Mouse (Mus musculus): ENCODE data around the gene Gm27027.

The Gm27027 gene

DNA sequence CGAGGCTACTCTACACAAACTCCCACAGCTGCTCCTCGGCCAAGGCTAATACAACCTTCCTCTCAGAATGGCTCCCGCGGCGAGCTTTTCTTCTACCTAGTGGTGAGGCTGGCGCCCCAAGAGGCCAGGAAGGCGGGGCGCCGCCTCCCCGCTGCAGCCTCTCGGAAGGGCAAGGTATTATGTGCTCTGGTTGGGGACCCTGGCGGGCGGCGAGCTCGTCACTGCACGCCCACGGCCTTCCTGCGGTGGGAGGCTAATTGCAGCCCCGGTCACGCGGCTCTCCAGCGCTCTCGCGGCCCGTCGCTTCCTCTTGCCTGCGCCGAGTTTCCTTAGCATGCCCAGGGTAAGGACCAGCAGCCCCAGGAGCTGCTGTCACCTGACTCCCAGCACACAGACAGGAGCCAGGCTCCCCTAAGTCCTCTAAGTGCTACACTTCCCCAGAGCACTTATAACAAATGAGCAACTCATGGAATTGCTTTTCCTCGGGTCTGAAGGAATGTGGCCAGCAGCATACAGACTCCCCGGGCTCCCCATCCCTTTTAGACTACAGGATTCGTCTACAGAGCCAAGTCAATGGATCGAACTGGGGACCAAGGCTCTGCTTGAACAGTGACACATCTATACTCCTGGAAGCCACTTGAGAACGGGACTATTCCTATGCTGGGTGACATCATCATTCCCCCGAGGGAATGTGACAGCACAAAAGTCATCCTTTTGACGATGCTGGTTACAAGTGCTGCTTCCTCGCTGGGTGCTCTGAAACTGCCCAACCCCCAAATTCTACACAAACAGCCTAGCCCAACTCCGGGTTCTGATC lies 19.5 kb downstream of the Gm27027 start:
- in situ Hi-C loops (cut with MboI, MseI), result no loop called here

DNA sequence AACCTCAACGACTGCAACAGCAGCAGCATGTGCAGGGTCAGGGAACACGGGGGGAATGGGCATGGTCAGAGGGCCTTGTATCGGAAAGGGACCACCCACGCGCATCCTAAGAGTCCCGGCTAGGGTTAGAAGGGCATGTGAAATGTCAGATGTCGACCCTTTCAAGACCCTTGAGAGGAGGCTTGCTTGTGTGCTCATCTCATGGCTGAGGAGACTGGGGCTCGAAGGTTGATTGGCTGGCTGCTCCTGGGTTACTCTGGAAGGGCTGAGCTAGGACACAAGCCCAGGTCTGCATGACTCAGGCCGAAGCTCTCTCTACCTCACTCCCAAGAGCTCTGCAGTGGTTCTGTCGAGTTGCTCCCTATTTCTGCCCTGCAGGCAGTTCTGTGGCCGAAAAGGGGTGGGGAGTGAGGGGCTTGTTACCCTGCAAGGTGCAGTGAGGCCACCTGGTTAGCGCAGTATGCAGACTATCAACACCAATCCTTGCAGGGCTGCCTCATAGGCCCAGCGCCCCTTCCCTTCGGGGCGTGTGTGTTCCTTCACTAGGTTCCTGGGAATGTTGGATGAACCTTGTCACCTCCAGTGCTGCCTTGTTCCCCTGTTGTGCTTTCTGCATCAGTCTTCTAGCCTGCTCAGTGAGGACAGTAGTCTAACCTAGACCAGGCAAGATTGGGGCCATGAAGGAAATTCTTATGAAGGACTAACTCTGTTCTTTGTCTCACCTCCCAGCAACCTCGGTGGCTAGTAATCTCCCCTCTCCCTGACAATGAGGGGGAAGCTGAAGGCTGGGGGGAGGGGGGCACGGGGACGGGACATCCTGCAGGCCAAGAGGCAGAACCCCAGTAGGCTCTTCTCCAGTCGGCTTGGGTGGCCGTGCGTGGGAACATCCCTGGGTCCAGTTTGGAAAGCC lies 20.4 kb downstream of the Gm27027 start:
- in situ Hi-C loops (cut with MboI, MseI), result no loop called here

DNA sequence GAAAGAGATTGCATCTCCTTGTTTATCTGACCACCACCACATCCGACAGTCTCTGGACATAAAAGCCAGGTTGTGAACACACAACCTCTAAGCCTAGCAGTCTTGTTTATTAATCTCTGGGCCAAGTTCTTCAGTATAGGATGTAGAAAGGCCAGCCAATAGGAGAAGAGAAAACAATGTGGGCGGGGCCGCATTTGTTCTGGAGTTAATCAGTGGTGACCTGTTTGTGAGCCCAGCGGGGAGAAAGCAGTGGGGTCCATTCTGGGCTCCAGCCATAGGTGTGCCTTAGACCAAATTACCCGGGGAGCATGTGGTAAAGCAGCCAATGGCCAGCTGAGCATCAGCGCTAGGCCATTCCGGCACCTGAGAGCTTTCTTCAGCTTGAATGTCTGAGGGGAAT lies 21.1 kb downstream of the Gm27027 start:
- in situ Hi-C loops (cut with MboI, MseI), result no loop called here

DNA sequence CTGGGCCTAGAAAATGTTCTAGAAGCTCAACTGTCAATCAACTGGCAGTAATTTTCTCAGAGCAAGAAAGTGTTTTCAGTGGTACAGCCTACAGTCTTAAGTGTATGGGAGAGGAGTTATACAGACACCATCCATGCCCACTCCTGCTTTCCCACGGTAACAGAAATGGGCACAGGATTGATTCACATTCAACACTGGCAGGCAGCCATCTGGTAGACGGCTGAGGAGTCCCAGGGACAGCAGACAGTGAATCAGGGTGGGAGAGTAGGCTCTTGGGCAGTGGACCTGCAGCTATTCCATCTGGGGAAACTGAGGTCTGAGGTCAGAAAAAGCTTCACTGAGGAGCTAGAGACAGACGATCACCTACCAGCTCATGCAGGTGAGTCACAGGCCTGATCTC lies 24.5 kb downstream of the Gm27027 start:
- in situ Hi-C loops (cut with MboI, MseI), result no loop called here

DNA sequence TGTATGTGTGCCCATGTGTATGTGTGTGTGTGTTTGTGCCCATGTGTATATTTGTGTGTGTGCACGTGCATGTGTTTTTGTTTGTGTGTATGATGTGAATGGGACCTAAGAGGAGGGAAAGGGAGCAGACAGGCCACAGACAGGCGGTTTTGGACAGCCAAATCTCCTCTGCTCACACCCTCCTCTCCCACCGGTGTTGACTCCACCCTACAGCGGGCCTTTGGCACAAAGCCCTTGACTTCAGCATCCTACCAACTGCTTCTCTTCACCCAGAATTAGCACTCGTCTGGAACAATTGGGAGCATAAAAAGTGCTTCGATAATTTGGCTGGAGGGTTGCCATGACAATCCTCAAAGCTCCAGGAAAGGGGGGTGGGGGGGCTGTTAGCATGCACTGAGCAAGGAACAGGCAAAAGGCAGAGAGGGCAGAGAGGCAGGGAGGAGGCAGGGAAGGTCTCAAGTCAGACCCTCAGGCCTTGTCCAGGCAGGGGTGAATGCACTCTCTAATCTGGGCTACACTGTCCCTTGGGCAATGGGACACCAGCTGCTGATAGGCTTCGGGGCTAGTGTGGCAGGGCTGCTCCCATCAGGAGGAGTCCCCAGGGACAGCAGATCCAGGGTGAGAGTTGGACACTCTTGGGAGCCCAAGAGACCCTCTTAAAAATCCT lies 31.5 kb downstream of the Gm27027 start:
- in situ Hi-C loops (cut with MboI, MseI), result no loop called here

DNA sequence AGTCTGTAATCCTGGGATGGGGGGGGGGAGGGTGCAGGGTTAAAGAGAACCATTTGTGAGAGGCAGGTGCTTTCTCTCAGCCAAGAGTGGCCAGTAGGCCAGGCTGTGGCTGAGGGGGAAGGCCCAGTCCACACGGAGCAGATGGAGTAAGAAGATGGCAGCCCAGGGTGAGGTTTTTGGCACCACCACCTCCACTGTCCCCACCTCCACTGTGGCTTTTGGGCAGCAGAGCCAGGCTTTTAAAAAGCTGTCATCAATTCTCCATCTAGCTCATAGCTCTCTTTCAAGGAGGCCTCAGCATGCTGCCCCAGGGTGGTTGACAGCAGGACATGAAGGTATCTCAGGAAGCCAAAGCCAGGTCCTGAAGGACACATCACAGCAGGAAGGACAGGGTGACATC lies 32.4 kb downstream of the Gm27027 start:
- in situ Hi-C loops (cut with MboI, MseI), result no loop called here

DNA sequence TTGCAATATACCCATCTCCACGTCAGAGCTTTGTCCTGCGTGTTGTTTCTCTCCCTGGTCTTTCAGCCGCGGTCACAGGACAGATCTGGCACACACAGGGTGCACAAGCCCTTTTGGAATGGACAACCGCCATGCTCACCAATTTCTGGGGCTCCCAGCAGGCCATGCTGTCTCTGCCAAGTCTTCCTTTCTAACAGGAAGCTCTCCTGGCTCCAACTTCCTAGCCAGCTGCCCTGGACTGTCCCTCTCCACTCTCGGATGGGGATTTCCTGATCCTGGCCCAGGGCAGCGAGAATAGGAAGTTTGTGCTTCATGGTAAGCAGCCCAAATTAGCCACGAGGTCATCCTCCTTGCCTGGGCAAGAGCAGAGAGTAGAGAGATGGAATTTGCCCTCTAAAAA lies 34.4 kb downstream of the Gm27027 start:
- in situ Hi-C loops (cut with MboI, MseI), result no loop called here

DNA sequence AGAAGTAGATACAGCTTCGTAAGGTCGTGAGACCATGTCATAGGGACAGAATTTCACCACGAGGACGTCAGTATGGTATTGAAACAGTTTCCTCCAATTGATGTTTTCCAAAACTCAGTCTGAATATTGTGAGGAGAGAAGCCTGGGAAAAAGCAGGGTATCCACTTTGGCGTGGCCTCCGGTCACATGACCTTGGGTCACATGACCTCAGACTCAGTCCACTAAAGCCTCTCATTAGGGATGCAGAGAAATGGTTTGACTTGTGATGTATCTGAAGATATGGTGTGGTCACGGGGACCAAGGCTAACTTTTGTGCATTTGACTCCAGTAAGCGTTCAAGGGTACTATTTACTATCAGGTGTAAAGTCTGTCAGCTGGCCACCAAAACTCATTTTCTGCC lies 36.8 kb downstream of the Gm27027 start:
- in situ Hi-C loops (cut with MboI, MseI), result no loop called here

DNA sequence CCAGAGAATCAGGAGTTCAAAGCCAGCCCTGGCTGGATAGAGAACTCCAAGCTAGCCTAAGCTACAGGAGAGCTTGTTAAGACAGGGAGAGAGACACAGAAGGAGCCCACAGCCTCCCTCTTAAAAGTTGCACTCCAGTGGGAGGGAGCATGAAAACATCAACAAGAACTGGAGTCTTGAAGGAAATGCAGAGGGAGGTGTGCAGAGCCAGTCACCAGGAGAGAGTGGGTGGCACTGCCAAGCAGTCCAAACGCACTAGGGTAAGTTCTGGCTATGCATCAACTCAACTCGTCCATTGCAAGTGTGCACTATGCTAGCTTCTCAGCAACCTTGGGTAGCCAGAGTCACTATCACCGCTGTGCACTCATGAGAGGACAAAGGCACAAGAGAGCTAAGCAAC lies 37.9 kb downstream of the Gm27027 start:
- in situ Hi-C loops (cut with MboI, MseI), result no loop called here

DNA sequence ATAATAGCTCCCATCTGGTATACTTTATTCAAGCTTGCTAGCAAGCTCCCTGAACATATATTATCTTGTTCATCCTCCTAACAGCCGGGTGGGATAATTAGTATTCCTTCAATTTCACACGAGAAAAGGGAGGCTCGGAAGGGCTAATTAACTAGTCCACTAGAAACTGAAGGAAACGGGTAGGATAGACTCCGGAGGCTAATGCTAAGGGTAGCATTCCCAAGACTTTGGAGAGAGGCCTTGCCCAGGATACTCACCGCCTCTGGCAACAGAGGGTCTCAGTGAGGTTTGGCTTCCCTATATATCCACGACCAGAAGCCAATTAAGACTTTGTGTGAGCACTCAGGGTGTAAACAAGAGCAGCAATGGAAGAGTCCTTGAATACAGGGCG lies 38.4 kb downstream of the Gm27027 start:
- in situ Hi-C loops (cut with MboI, MseI), result no loop called here

DNA sequence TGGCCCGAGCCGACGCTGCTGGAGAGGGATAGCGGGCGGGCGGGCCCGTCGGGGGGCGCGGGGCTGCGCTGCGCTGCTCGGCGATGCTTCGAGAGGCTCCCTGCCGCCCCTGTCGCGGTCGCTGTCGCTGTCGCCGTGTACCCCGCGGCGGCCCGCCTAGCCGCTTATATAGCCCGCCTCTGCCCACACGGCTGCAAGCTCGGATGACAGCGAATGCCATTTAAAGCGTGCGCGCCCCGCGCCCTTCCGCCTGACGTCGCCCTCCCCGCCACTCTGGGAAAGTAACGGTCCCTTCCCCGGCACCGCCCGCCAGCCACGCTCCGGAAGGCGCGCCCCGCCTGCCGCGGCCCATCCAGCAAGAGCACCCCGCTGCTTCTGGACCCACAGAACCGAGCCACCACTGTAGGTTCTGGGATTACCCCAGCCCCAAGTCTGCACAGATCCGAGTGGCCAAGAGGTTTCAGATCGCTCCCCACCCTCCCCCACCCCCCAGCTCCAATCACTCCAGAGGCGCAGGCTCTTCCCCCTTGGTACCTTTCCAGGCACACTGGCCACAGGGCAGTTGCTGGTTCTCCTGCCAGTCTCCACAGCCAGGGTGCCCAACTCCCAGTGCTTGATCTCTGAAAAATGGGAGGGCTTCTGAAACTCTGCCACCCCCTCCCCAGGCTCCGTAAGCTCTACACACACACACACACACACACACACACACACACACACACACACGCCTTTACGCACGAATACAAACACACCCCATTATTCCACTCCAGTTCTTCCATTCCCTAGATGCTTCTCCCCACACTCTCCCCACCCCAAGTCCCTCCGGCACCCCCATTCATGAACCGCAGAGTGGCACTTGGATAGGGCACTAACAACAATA lies 39.0 kb downstream of the Gm27027 start, which contains the start of gene Gm13889:
TSS of gene Gm13889 (minus strand) at position 294 of the 877 bp plus-strand sequence.
- in situ Hi-C loops (cut with MboI, MseI), result no loop called here

DNA sequence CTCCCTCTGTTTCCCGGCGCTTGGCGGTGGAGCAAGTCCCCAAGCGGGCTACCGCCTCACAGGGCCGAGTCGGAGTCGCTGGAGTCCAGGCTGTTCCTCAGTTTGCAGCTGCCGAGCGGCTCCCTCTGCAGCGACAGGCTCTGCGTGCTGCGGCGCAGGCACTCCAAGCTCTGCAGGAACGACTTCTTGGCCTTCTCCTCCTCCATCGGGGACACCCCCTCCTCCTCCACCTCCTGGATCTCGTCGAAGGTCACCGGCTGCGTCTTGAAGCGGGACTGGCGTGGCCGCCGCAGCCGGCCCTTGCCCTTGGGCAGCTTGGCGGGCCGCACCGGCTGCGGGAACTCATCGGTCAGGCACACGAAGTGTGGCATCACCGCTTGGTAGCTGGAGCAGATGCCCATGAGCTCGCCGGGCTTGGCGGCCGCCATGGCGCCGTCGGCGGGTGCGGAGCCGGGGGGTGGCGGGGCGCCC lies 39.8 kb downstream of the Gm27027 start:
- in situ Hi-C loops (cut with MboI, MseI), result no loop called here

DNA sequence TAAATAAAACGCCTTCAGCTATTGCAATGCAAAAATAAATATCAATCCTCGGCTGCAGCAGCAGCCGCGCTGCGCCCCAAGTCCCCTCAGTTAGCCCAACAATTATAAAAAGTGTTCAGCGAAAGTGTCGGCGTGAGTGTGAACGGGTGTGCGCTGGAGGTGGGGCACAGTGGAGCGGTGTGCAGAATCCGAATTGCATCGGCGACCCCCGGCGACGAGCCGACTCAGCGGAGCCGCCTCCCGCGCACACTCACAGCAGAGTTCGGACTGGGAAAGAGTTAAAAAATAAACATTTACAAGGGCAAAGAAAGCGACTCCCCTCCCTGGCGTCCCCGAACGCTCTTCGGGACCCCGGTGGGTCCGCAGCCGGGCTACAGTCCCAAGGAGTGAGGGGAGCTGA lies 40.3 kb downstream of the Gm27027 start:
- in situ Hi-C loops (cut with MboI, MseI), result no loop called here

DNA sequence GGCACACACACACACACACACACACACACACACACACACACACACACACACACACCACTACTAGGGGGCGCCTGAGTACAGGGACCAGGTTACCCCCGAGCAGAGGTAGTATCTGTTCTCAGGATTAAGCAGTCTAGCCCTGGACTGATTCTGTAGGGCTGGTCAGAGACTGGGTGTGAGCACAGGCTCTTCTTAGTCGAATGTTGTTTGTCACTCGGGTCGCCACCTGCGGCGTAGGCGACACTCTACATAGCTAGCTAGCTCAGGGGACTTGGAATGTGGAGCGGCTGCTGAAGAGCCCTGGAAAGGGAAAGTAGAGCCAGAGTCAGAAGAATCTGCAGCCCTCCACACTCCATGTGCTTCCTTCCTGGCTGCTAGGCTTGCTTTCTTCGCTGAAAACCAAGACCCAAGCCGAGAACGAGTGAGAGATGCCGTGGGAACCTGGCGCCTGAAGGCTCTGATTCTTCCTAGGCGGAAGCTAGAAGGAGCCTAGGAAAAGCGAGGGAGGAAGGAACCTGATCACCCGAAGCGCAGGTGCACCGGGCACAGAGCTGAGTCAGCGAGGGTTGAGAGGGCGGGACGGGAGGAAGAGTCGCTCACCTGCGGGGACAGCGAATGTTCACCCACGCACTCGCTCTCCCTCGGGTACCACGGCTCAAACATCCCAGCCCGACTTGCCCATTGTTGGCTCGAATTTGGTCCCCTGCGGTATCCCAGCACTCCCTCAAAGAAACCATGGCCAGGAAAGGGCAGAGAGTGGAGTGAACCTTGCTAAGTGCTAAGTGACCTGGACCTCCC lies 41.2 kb downstream of the Gm27027 start:
- in situ Hi-C loops (cut with MboI, MseI), result no loop called here

DNA sequence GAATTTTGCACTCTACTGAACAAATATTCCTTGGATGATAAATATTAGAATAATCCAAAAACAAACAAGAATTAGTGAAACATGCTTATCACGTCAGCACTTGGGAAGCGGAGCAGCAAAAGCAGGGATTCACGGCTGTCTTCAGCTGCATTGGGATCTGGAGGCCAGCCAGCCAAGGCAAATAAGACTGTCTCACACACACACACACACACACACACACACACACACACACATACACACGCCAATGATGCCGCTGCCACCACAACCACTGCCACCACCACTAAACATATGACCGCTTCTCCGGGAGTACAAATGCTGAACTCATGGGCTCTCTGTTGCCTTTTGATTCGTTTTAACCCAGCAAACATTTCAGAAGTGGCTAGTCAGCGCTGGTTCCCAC lies 42.4 kb downstream of the Gm27027 start:
- in situ Hi-C loops (cut with MboI, MseI), result no loop called here

DNA sequence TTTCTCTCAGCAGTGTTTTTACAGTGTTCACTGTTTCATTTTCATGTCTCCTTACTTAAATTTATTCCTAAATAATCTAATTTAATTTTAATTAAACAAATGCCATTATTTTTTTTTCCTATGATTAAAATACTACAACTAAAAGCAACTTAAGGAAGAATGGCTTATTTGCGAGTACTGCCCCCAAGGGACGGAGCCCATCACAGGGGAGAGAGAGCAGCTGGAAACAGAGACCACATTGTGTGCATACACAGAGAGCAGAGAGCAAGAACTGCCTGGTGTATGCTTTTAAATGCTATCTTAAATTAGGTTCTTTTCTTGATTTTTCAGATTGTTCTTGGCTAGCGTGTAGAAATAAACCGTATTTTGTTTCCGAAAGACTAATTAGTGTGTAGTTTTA lies 49.2 kb downstream of the Gm27027 start:
- in situ Hi-C loops (cut with MboI, MseI), result no loop called here

DNA sequence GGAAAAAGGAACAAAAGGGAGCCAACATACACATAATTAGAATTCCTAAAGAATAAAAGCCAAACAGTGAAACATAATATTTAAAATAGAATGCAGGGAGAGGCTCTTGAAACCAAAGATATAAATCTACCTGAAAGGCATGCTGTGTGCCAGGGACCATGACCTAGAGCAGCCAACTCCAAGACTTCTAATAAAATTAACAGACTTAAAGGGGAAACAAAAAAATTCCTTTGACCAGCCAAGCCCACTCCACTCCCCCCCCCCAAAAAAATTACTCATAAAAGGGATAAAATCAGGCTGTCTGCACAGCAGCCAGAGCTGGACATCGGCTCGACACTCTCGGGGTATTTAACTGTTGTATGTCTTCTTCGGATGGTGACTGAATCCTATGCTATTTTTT lies 51.3 kb downstream of the Gm27027 start:
- in situ Hi-C loops (cut with MboI, MseI), result no loop called here

DNA sequence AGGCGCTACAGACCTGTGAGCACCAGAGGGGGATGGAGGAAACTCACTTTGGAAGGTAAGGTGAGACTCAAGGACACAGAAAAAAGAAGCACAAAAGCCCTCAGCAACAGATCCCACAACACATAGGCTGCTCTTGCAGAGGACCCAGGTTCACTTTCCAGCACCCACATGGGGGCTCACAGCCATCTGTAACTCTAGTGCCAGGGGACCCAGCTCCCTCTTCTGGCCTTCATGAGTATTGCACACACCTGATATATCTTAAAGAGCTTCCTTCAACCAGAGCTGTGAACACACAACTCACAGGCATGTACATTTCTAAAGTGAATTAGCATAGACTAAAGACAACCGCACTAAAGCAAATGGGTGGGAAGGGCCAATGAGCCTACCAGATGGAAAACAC lies 52.1 kb downstream of the Gm27027 start:
- in situ Hi-C loops (cut with MboI, MseI), result no loop called here

DNA sequence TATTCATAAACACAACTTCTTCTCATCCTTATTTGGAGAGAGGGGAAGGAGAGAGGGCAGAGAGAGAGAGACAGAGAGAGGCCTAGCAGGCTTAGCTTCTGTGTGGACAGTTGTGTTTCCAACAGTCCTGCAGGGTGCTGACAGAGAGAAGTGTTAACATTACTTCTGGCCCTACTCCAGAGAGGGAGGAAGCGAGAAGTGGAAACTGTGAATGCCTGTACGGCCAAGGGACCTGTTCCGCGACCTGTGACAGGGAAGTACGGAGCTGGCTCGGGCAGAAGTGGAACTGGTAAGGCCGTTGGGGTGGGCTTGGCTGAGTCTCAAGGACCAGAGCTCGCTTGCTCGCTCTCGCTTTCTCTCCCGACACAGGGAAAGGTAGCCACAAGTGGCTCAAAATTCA lies 54.5 kb downstream of the Gm27027 start:
- in situ Hi-C loops (cut with MboI, MseI), result no loop called here

DNA sequence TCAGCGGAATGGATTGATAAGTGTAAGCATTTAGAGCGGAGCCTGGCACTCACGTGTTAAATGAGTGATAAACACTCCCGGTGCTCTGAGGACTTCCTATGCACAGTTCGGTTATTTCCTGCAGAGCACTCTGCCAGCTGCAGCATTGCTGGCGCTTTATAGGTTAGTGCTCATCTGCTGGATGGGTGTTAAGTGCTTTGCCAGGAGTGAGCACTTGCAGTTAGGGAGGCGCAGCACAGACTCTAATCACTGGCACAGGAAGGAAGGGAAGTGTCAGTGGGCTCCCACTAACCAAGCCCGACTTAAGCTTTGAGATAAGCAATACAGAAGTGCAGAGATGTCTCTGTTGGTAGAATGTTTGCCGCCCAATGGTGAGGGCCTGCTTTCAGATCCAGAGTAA lies 57.6 kb downstream of the Gm27027 start:
- in situ Hi-C loops (cut with MboI, MseI), result no loop called here

All from regulatory T cell (primary cell).